Mouse (Mus musculus) forebrain, embryonic 16.5 days (tissue): ENCODE measurements at regions not wholly inside any gene's neighbourhood (a gene's known extent, or its start where the extent isn't known, plus 50 kb on each side); places are given as distances from the start of the nearest gene placed in this dataset.
A peak's percentile ranks its signal among the peaks of the same experiment; 100 is the strongest.

ENCODE experiments used
- ATAC-seq: fragments of 200-750 bp; cut with Nextera tagmentation; 2 replicates; pipeline ENCODE4 v1.8.0; 2017; ENCODE audit warnings: mild to moderate bottlenecking, moderate library complexity
- H3K27ac ChIP-seq: fragments of 300-500 bp; sonication (generic); 2 replicates; pipeline ENCODE4 v1.5.1; 2014; ENCODE audit warnings: low read length, control low read depth
- H3K27me3 ChIP-seq: fragments of 300-500 bp; sonication (generic); replicated peaks from 2 replicates; pipeline ENCODE4 v1.6.1; 2014; ENCODE audit warnings: low read length; ENCODE audit not compliant: control insufficient read depth, insufficient read depth
- H3K36me3 ChIP-seq: fragments of 300-500 bp; sonication (generic); 2 replicates; pipeline ENCODE4 v1.6.1; 2014; ENCODE audit not compliant: control insufficient read depth, insufficient read depth
- H3K4me1 ChIP-seq: fragments of 300-500 bp; sonication (generic); replicated peaks from 2 replicates; pipeline ENCODE4 v1.6.1; 2014; ENCODE audit warnings: low read length; ENCODE audit not compliant: control insufficient read depth, insufficient read depth
- H3K4me2 ChIP-seq: fragments of 300-500 bp; sonication (generic); 2 replicates; pipeline ENCODE4 v1.6.1; 2014; ENCODE audit warnings: mild to moderate bottlenecking, low read length, control low read depth
- H3K4me3 ChIP-seq: fragments of 300-500 bp; sonication (generic); replicated peaks from 2 replicates; pipeline ENCODE4 v1.5.1; 2014; ENCODE audit warnings: mild to moderate bottlenecking, low read length, control low read depth
- H3K9ac ChIP-seq: fragments of 300-500 bp; sonication (generic); replicated peaks from 2 replicates; pipeline ENCODE4 v1.6.1; 2014; ENCODE audit warnings: low read depth, low read length, control low read depth
- H3K9me3 ChIP-seq: fragments of 300-500 bp; sonication (generic); 2 replicates; pipeline ENCODE4 v1.6.1; 2016; ENCODE audit warnings: low read length; ENCODE audit not compliant: control insufficient read depth
- WGBS: fragments of 180-500 bp; shearing (Covaris S2); extraction: QIAGEN DNeasy Blood & Tissue Kit; methylation state at CpG from one replicate; pipeline ENCODE4 v1.1.7; 2014; 5-methylcytosine and 5-hydroxymethylcytosine counted together

DNA sequence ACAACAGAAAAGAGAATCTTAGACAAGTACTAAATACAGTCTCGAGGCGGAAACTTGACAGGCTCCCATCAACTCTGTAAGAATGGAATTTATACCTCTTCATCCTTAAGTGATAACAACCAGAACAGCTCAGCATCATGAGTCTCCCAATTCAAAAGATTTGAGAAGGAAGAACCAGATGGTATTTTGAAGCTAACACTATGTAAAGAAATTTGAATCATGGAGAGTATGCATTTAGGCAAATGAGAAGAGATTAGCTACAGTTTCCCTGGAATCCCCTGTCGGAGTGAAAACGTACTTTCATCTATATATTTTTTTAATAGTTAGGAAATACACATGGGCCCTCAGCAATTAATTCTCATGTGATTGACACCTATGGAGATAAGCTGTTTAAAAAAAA, 140.9 kb downstream of the Nrip1 start:
- no peak overlapping the region for H3K9ac ChIP-seq
- WGBS = 82% methylated on average over 4 of the region's 4 CpGs
- no peaks in the 10 kb centered on the region for H3K4me1 ChIP-seq
- H3K27ac ChIP-seq = no peak overlapping the region
- H3K4me3 ChIP-seq = no peak overlapping the region
- H3K4me2 ChIP-seq = no peak overlapping the region
- H3K9me3 ChIP-seq = no peaks in the 10 kb centered on the region
- ATAC-seq = no peak
- H3K27me3 ChIP-seq = no peaks in the 10 kb centered on the region
- H3K36me3 ChIP-seq = no peaks in the 10 kb centered on the region

GRCm38 (mm10) chr16:76232174-76232573, 141.5 kb downstream of the Nrip1 start:
- Histone ChIP-seq H3K27me3 (no peaks in the 10 kb centered on the region), H3K27ac (no peak overlapping the region), H3K9ac (no peak overlapping the region), H3K4me1 (no peaks in the 10 kb centered on the region), H3K36me3 (no peaks in the 10 kb centered on the region), H3K9me3 (no peaks in the 10 kb centered on the region), H3K4me3 (no peak overlapping the region), H3K4me2 (no peak overlapping the region)
- ATAC-seq = no peak
- WGBS = 60% methylated on average over 3 of the region's 3 CpGs

GRCm38 (mm10) chr16:76230516-76231302, 142.9 kb downstream of the Nrip1 start:
- ATAC-seq = no peak
- no peak overlapping the region for H3K9ac ChIP-seq
- no peaks in the 10 kb centered on the region for H3K9me3 ChIP-seq
- WGBS = 91% methylated on average over 4 of the region's 4 CpGs
- no peak overlapping the region for H3K4me2 ChIP-seq
- no peaks in the 10 kb centered on the region for H3K36me3 ChIP-seq
- H3K4me3 ChIP-seq = no peak overlapping the region
- H3K4me1 ChIP-seq = no peaks in the 10 kb centered on the region
- no peak overlapping the region for H3K27ac ChIP-seq
- no peaks in the 10 kb centered on the region for H3K27me3 ChIP-seq

- 82% methylated on average over 4 of the region's 4 CpGs for WGBS
- no peak overlapping the region for H3K4me3 ChIP-seq
- no peak overlapping the region for H3K4me2 ChIP-seq
Measured at GRCm38 (mm10) chr16:76228451-76228850, 145.2 kb downstream of the Nrip1 start.

GRCm38 (mm10) chr16:76226446-76226845, 147.2 kb downstream of the Nrip1 start:
- ATAC-seq = no peak
- H3K9me3 ChIP-seq = no peaks in the 10 kb centered on the region
- no peak overlapping the region for H3K27ac ChIP-seq
- H3K4me3 ChIP-seq = no peak overlapping the region
- WGBS = 92% methylated on average over 7 of the region's 7 CpGs
- no peak overlapping the region for H3K9ac ChIP-seq
- H3K27me3 ChIP-seq = no peaks in the 10 kb centered on the region
- H3K4me2 ChIP-seq = no peak overlapping the region
- H3K36me3 ChIP-seq = no peaks in the 10 kb centered on the region
- H3K4me1 ChIP-seq = no peaks in the 10 kb centered on the region

More at GRCm38 (mm10) chr16:76228451-76228850, 145.2 kb downstream of the Nrip1 start:
- ATAC-seq = no peak
- no peaks in the 10 kb centered on the region for H3K9me3 ChIP-seq
- H3K27ac ChIP-seq = no peak overlapping the region
- H3K27me3 ChIP-seq = no peaks in the 10 kb centered on the region
- no peak overlapping the region for H3K9ac ChIP-seq
- no peaks in the 10 kb centered on the region for H3K36me3 ChIP-seq
- no peaks in the 10 kb centered on the region for H3K4me1 ChIP-seq

DNA sequence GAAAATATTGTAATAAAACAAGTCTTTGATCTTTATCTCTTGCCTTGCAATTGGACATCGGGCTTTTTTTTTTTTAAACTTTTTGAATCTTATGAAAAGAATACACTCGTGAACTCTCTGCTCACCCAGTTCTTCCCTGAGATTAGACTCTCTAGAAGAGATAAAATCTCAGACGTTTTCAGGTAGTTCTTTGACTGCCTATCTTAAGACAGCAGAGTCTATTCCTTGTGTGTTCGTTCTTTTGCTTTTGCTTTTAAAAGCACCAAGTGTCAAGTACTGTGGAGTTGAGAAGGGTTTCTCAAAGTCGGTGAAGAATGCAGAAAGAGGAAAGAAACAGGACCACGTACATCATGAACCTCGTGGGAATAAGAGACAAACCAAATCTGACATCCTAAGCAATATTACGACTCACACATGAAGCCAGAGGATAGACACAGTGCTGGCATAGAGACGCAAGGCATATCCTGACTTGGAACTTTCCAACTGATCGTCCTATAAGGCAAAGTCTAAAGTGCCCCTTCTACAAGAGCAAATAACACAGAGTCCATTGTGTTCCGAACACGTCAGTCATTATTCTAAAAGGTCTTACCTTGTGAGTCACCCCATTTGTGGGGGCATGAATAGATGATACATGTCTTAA, 147.9 kb downstream of the Nrip1 start:
- H3K9ac ChIP-seq = no peak overlapping the region
- H3K27ac ChIP-seq = no peak overlapping the region
- WGBS = 84% methylated on average over 12 of the region's 12 CpGs
- no peaks in the 10 kb centered on the region for H3K4me1 ChIP-seq
- H3K4me2 ChIP-seq = no peak overlapping the region
- H3K4me3 ChIP-seq = no peak overlapping the region
- H3K36me3 ChIP-seq = no peaks in the 10 kb centered on the region
- H3K27me3 ChIP-seq = no peaks in the 10 kb centered on the region
- H3K9me3 ChIP-seq = no peaks in the 10 kb centered on the region
- ATAC-seq = no peak

DNA sequence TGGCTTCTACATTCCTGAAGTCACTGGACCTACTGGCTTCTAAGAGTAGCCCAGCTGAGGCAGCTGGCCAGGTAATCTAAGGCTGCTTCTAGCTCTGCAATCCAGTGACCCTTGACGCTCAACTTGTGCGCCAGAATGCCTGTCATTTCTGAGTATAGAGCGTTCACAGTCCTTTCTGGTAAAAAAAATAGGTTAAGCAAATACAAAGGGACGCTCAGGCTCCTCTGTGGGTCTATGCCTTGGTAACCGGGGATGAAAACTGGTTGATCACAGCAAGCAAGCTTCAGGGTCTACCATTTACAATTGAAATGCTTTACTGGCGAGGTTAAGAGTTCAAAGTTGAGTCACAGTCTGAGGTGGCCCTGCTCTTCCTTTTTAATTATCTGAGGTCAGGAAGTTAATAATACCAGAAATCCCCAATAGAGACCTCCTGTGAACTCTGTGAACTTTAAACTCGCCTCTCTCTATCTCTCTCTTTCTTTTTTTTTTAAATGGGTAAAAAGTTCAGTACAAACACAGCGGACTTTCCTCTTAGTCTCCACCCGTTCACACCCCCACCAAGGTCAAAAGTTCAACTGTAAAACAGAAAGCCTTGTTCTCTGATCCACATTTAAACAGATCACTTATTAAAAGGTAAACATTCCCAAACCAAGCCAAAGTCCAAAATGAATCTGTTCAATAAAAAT, 148.6 kb downstream of the Nrip1 start:
- H3K27me3 ChIP-seq = no peaks in the 10 kb centered on the region
- WGBS = 48% methylated on average over 9 of the region's 9 CpGs
- no peak for ATAC-seq

DNA sequence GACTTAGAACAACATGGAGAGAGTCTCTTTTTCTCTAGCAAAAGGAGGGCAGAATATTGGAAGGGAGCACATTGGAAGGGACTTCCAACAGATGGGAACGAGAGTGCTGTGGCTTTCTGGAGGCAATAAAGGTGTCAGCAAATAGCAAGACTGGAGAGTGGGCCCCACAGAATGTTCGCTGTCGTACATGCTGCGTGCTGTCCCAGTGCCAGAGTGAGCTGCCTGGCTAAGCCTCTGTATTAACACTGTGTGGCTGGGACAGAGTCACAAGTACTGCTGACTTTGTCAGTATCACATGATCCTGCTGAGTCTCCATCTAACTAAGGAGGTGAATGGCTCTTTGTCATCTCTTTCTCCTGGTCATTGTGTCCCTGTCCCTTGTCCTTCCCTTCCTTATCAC, 149.9 kb downstream of the Nrip1 start:
- H3K9ac ChIP-seq = no peak overlapping the region
- no peaks in the 10 kb centered on the region for H3K9me3 ChIP-seq
- H3K4me2 ChIP-seq = no peak overlapping the region
- no peak overlapping the region for H3K27ac ChIP-seq
- H3K36me3 ChIP-seq = no peaks in the 10 kb centered on the region
- peak; percentile 43; the same call in 1 of the 2 replicates for ATAC-seq
- no peak overlapping the region for H3K4me3 ChIP-seq
- no peaks in the 10 kb centered on the region for H3K27me3 ChIP-seq
- WGBS = 61% methylated on average over 4 of the region's 4 CpGs
- H3K4me1 ChIP-seq = no peaks in the 10 kb centered on the region

More for the DNA sequence above, 148.6 kb downstream of the Nrip1 start:
- Histone ChIP-seq H3K9ac (no peak overlapping the region), H3K36me3 (no peaks in the 10 kb centered on the region), H3K27ac (no peak overlapping the region), H3K4me3 (no peak overlapping the region), H3K4me1 (no peaks in the 10 kb centered on the region), H3K9me3 (no peaks in the 10 kb centered on the region), H3K4me2 (no peak overlapping the region)

GRCm38 (mm10) chr16:76222960-76223359, 150.7 kb downstream of the Nrip1 start:
- no peaks in the 10 kb centered on the region for H3K9me3 ChIP-seq
- H3K4me2 ChIP-seq = no peak overlapping the region
- no peak overlapping the region for H3K27ac ChIP-seq
- H3K27me3 ChIP-seq = no peaks in the 10 kb centered on the region
- no peaks in the 10 kb centered on the region for H3K4me1 ChIP-seq
- no peak overlapping the region for H3K4me3 ChIP-seq
- WGBS = 85% methylated on average over 5 of the region's 5 CpGs
- no peak overlapping the region for H3K9ac ChIP-seq
- no peak for ATAC-seq
- no peaks in the 10 kb centered on the region for H3K36me3 ChIP-seq
